In genomic region chr7:135029136-135029535, GRCm38 (mm10) we compare ENCODE assay signal across 16 mouse cellular contexts.
DNase-seq lines count a peak whose midpoint lies in the region; ATAC-seq and TF ChIP-seq lines count a peak whose summit lies in the region.
"Had no signal": no experiment of that assay in that cellular context is flagged by ENCODE, and none has a peak within 500 bp of the region (broad histone marks: within the 10 kb centered on the region; RNA-seq: fewer than 3 reads in every experiment).

No protein-coding gene starts in this region.

- no peaks in the 10 kb centered on the region for H3K9me3 ChIP-seq in lung, postnatal 0 days (ENCODE audit: low read length)
- H3K9me3 ChIP-seq: heart, embryonic 10.5 days; limb, embryonic 13.5 days; neural tube, embryonic 15.5 days had no signal

- TF ChIP-seq CTCF in lung, postnatal 0 days (IDR thresholded peaks at IDR 0.05) = no peak
- TF ChIP-seq CTCF in lung, adult 2 months (IDR thresholded peaks at IDR 0.05; ENCODE audit: insufficient read depth, low read length) = no peak

- no peaks in the 10 kb centered on the region for H3K27me3 ChIP-seq in lung, postnatal 0 days (replicated peaks; ENCODE audit: insufficient read depth, low read length)
- H3K27me3 ChIP-seq: limb, embryonic 13.5 days; neural tube, embryonic 15.5 days had no signal

- peak; percentile 62 for ATAC-seq in lung, postnatal 0 days
- no peak for ATAC-seq in activated CD4-positive, CD25-positive, alpha-beta regulatory T cell, adult 4 months
- ATAC-seq: hindbrain, embryonic 16.5 days had no signal

- H3K4me1 ChIP-seq in lung, postnatal 0 days (ENCODE audit: insufficient read depth, low read depth, low read length) = no peaks in the 10 kb centered on the region
- peaks cover 3% of the 10 kb centered on the region; the same call in 1 of the 2 replicates for H3K4me1 ChIP-seq in lung, adult 2 months (ENCODE audit: control insufficient read depth, insufficient read depth, low read length)
- H3K4me1 ChIP-seq: limb, embryonic 13.5 days had no signal

- WGBS in lung, postnatal 0 days = 35% methylated on average over 3 of the region's 3 CpGs
- 39% methylated on average over 3 of the region's 3 CpGs for WGBS in lung, adult 2 months

- H3K4me2 ChIP-seq in lung, postnatal 0 days (replicated peaks; ENCODE audit: low read depth, low read length) = no peak overlapping the region
- H3K4me2 ChIP-seq: limb, embryonic 13.5 days; neural tube, embryonic 15.5 days had no signal

- no peaks in the 10 kb centered on the region for H3K36me3 ChIP-seq in lung, postnatal 0 days (ENCODE audit: insufficient read depth, low read length)
- H3K36me3 ChIP-seq: heart, embryonic 10.5 days; limb, embryonic 13.5 days; neural tube, embryonic 15.5 days had no signal

- peak; percentile 14 for DNase-seq in gastrocnemius, adult 18-20 months (ENCODE audit: low spot score)
- DNase-seq in gastrocnemius, adult 8-10 months (ENCODE audit: low spot score in 2 of 2) = no peak
- peak; percentile 39 for DNase-seq in lung, postnatal 0 days (ENCODE audit: low spot score)
- DNase-seq in lung, adult 2 months = no peak
- DNase-seq in adrenal gland, postnatal 14 days = peak; percentile 51
- peak; percentile 30 for DNase-seq in lung, postnatal 14 days
- DNase-seq: embryo, embryonic 11 days; gastrocnemius, postnatal 25 days; kidney, adult 9 months; retina, postnatal 1 day had no signal

- peak; percentile 74 for TF ChIP-seq EP300 in lung, postnatal 0 days (IDR thresholded peaks at IDR 0.05)

- H3K9ac ChIP-seq in lung, postnatal 0 days (replicated peaks; ENCODE audit: low read depth) = no peak overlapping the region
- H3K9ac ChIP-seq: limb, embryonic 13.5 days; neural tube, embryonic 15.5 days had no signal

- H3K4me3 ChIP-seq in lung, postnatal 0 days (ENCODE audit: low read depth, low read length) = no peak overlapping the region
- no peak overlapping the region for H3K4me3 ChIP-seq in lung, adult 2 months (replicated peaks; ENCODE audit: extremely low read depth, low read depth, low read length)
- H3K4me3 ChIP-seq: heart, embryonic 10.5 days; left cerebral cortex, adult 2 months; limb, embryonic 13.5 days; neural tube, embryonic 15.5 days had no signal

- no peak for TF ChIP-seq POLR2A in lung, adult 2 months (IDR thresholded peaks at IDR 0.05; ENCODE audit: borderline replicate concordance, extremely low read depth, low read depth, low read length)

- no peak overlapping the region for H3K27ac ChIP-seq in lung, postnatal 0 days (ENCODE audit: low read length)
- H3K27ac ChIP-seq: heart, embryonic 10.5 days; left cerebral cortex, adult 2 months; limb, embryonic 13.5 days; neural tube, embryonic 15.5 days had no signal

Comparison
In these comparisons a context has a peak if more than half of its experiments do, and no peak if none do; other contexts are left out.
1. DNase-seq: peak in gastrocnemius, adult 18-20 months (single experiment), lung, postnatal 0 days (single experiment), adrenal gland, postnatal 14 days (single experiment) and lung, postnatal 14 days (single experiment); none in gastrocnemius, adult 8-10 months (0 of 2) and lung, adult 2 months (single experiment).